Mouse (Mus musculus) stomach, embryonic 15.5 days (tissue): ENCODE measurements around the gene Gm7929. TPM values are rescaled to one million over a fixed set of nuclear protein-coding genes. Genes with fewer than 3 reads are reported as not detected.
"Not testable (repeated sequence)": the region's sequence is repeated elsewhere in the genome, so short reads cannot be mapped to it uniquely, and the experiment has no call there.

Experiments
- ATAC-seq: fragments of 200-750 bp; cut with Nextera tagmentation; 2 replicates; pipeline ENCODE4 v1.8.0; 2017; ENCODE audit warnings: low read depth, moderate number of reproducible peaks, moderate TSS enrichment; ENCODE audit not compliant: insufficient read depth, low FRiP score
- H3K27ac ChIP-seq: fragments of 300-500 bp; sonication (generic); 2 replicates; pipeline ENCODE4 v1.5.1; 2015; ENCODE audit warnings: mild to moderate bottlenecking, inconsistent platforms
- H3K27me3 ChIP-seq: fragments of 300-500 bp; sonication (generic); replicated peaks from 2 replicates; pipeline ENCODE4 v1.6.1; 2015; ENCODE audit warnings: inconsistent platforms
- H3K36me3 ChIP-seq: fragments of 300-500 bp; sonication (generic); 2 replicates; pipeline ENCODE4 v1.6.1; 2015; ENCODE audit warnings: inconsistent platforms
- H3K4me1 ChIP-seq: fragments of 300-500 bp; sonication (generic); 2 replicates; pipeline ENCODE4 v1.6.1; 2015; ENCODE audit warnings: inconsistent platforms
- H3K4me2 ChIP-seq: fragments of 300-500 bp; sonication (generic); 2 replicates; pipeline ENCODE4 v1.6.1; 2015; ENCODE audit warnings: mild to moderate bottlenecking, inconsistent platforms
- H3K4me3 ChIP-seq: fragments of 300-500 bp; sonication (generic); replicated peaks from 2 replicates; pipeline ENCODE4 v1.5.1; 2015; ENCODE audit warnings: inconsistent platforms
- H3K9ac ChIP-seq: fragments of 300-500 bp; sonication (generic); 2 replicates; pipeline ENCODE4 v1.6.1; 2015; ENCODE audit warnings: inconsistent platforms
- H3K9me3 ChIP-seq: fragments of 300-500 bp; sonication (generic); 2 replicates; pipeline ENCODE4 v1.6.1; 2016; ENCODE audit warnings: inconsistent platforms
- WGBS: fragments of 180-500 bp; shearing (Covaris S2); methylation state at CpG from one replicate; pipeline ENCODE4 v1.1.7; 2015; 5-methylcytosine and 5-hydroxymethylcytosine counted together
- polyA plus RNA-seq: library from polyadenylated mRNA; unstranded; fragments of >200 nt; fragmentation: Nextera tagmentation; extraction: Ambion mirVana; gene quantifications from 2 replicates; pipeline ENCODE4 v1.2.1, GENCODE M21; 2015

Gm7929 gene
- polyA plus RNA-seq = not detected in 2 replicates

DNA sequence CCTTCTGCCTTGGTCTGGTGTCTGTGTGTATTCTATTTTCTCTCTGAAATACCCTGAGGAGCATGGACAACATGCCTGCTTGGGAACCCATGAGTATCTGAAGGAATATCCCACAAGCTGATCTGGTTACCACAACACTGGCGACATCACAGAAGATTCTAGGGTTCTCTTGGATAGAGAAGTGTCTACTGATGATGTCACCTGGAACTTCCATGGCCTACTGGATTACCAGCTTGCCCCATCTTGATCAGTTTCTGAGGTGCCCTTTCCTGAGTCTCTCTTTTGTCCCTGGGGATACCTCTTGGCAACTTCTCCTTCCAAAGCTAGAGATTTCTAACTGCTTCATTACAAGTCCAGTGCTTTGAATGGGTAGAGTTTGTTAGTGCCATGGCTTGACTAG is at the start of gene Gm7929:
Gene Gm7929, minus strand, starts transcription at position 101 of the 400 bp plus-strand sequence.
- not testable (repeated sequence) for H3K27me3 ChIP-seq, H3K4me3 ChIP-seq, H3K4me2 ChIP-seq, H3K27ac ChIP-seq, H3K9me3 ChIP-seq, H3K9ac ChIP-seq, ATAC-seq, H3K36me3 ChIP-seq, H3K4me1 ChIP-seq
- 87% methylated on average over 1 of the region's 1 CpGs for WGBS

GRCm38 (mm10) chr14:41772341-41772740 is 21.9 kb upstream of the Gm7929 start, which contains the start of gene Gm47189:
Gm47189 (minus strand) TSS chr14:41772441.
- H3K4me3 ChIP-seq, H3K4me1 ChIP-seq: not testable (repeated sequence)

GRCm38 (mm10) chr14:41755931-41756330 is 5.5 kb upstream of the Gm7929 start:
- H3K27me3 ChIP-seq, H3K4me2 ChIP-seq, ATAC-seq, H3K4me1 ChIP-seq, H3K9ac ChIP-seq, H3K27ac ChIP-seq, H3K9me3 ChIP-seq, H3K36me3 ChIP-seq, H3K4me3 ChIP-seq: not testable (repeated sequence)
- WGBS = 75% methylated on average over 3 of the region's 3 CpGs

More at GRCm38 (mm10) chr14:41772341-41772740, 21.9 kb upstream of the Gm7929 start, which contains the start of gene Gm47189:
- ATAC-seq, H3K9me3 ChIP-seq, H3K4me2 ChIP-seq, H3K9ac ChIP-seq, H3K36me3 ChIP-seq, H3K27me3 ChIP-seq, H3K27ac ChIP-seq: not testable (repeated sequence)

DNA sequence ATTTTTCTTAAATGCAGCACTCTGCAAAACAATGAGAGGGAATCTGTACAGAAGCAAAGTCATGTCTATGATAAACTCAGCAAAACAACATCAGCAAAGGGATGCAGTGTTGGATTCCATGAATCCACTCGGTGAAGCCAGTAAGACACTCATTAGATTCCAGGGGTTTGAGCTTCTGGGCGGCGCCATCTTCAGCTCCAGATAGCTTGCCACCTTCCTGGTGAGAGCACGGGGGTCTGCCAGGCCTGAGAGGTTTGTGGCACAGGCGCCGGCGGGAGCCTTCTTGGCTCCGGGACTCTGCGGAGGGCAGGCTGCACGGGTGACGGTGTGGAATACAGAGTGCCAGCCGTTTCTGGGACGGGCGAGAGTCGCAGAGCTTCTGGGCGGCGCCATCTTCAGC is 27.0 kb downstream of the Gm7929 start:
- H3K9ac ChIP-seq, ATAC-seq, H3K36me3 ChIP-seq, H3K4me3 ChIP-seq, H3K9me3 ChIP-seq, H3K27me3 ChIP-seq, H3K4me2 ChIP-seq, H3K27ac ChIP-seq, H3K4me1 ChIP-seq: not testable (repeated sequence)
- 68% methylated on average over 17 of the region's 17 CpGs for WGBS

GRCm38 (mm10) chr14:41717180-41717579 is 33.2 kb downstream of the Gm7929 start:
- H3K27me3 ChIP-seq, H3K4me1 ChIP-seq, H3K36me3 ChIP-seq, ATAC-seq, H3K27ac ChIP-seq, H3K4me3 ChIP-seq, H3K9me3 ChIP-seq, H3K9ac ChIP-seq, H3K4me2 ChIP-seq: not testable (repeated sequence)
- WGBS = 79% methylated on average over 1 of the region's 1 CpGs

DNA sequence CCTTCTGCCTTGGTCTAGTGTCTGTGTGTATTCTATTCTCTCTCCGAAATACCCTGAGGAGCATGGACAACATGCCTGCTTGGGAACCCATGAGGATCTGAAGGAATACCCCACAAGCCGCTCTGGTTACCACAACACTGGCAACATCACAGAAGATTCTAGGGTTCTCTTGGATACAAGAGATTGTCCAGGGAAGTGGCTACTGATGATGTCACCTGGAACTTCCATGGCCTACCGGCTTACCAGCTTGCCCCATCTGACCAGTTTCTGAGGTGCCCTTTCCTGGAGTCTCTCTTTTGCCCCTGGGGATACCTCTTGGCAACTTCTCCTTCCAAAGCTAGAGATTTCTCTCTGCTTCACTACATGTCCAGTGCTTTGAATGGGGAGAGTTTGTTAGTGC is 48.6 kb downstream of the Gm7929 start, which contains the start of gene Gm8068:
Gene Gm8068, minus strand, starts transcription at position 101 of the 400 bp plus-strand sequence.
- H3K9me3 ChIP-seq, H3K4me2 ChIP-seq, H3K36me3 ChIP-seq, H3K9ac ChIP-seq, H3K4me3 ChIP-seq, ATAC-seq, H3K4me1 ChIP-seq, H3K27ac ChIP-seq, H3K27me3 ChIP-seq: not testable (repeated sequence)
- WGBS = no CpG with 5 or more reads among the region's 3 CpGs

Other genes starting within 250 kb of the Gm7929 start
- gene Gm7970, start 195.0 kb downstream of the Gm7929 start, polyA plus RNA-seq = not detected in 2 replicates
- not detected in 2 replicates for gene 1700049E17Rik2, start 177.4 kb downstream of the Gm7929 start, polyA plus RNA-seq
- not detected in 2 replicates for gene Gm3072, start 126.0 kb downstream of the Gm7929 start, polyA plus RNA-seq
- gene Gm3676, start 104.1 kb downstream of the Gm7929 start, polyA plus RNA-seq = not detected in 2 replicates
- gene Gm8068, start 48.7 kb downstream of the Gm7929 start, polyA plus RNA-seq = not detected in 2 replicates
- not detected in 2 replicates for gene Gm47189, start 21.8 kb upstream of the Gm7929 start, polyA plus RNA-seq
- not detected in 2 replicates for gene Gm7980, start 156.7 kb upstream of the Gm7929 start, polyA plus RNA-seq
- not detected in 2 replicates for gene 1700049E17Rik1, start 174.3 kb upstream of the Gm7929 start, polyA plus RNA-seq
- not detected in 2 replicates for gene 1700024B05Rik, start 193.4 kb upstream of the Gm7929 start, polyA plus RNA-seq
- not detected in 2 replicates for gene Gm6401, start 217.3 kb upstream of the Gm7929 start, polyA plus RNA-seq
- not detected in 2 replicates for gene Gm3543, start 232.7 kb upstream of the Gm7929 start, polyA plus RNA-seq